Mouse (Mus musculus): ENCODE measurements around the gene Faah. TPM values are rescaled to one million over a fixed set of nuclear protein-coding genes. Genes with fewer than 3 reads are reported as not detected.

Gene Faah
- polyA plus RNA-seq, 1 experiment from 2014 or later: 8.5 TPM

DNA sequence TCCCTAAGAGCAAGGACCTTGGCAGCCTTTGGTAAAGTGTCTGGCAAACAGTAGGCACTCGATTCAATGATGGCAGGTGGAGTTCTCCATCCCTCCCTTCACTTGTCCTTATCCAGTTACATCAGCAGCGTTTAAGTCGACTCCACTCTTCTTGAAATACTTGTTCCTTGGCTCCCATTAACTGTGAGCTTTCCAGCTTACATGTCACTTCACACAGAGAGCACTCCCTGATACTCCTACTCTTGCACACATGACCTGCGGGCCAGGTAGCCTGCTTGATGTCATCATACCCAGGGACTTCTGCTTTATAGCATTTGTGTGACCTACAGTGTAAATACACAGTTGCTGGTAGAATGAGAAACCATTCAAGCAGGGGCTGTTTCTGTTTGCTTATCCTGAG is 21.0 kb downstream of the Faah start:
- Histone ChIP-seq H3K9me3 (replicated peaks) (no peaks in the 10 kb centered on the region), H3K9ac (no peak overlapping the region), H3K27ac (replicated peaks) (no peak overlapping the region), H3K27me3 (no peaks in the 10 kb centered on the region), H3K4me3 (replicated peaks) (no peak overlapping the region), H3K4me1 (no peaks in the 10 kb centered on the region), H3K4me2 (replicated peaks) (no peak overlapping the region), H3K36me3 (no peaks in the 10 kb centered on the region)
- WGBS: 72% methylated on average over 4 of the region's 4 CpGs
- ATAC-seq (ENCODE audit: insufficient number of reproducible peaks, low FRiP score, low TSS enrichment, low read depth): no peak

DNA sequence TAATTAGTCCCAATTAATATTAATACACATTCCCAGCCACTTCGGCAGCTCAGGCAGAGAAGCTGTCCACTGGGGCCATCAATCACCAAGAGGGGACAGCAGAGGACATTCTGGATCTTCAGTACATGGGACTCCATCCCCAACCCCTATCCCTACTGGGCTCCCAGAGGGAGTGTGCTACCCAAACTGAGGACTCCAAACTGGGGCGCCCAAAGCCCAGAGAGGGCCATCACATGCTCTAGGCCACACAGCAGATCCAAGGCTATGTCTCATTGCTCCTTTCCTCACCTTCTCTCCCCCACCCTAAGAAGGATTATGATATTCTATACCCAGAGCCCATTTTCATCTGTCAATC is 22.4 kb downstream of the Faah start:
- 75% methylated on average over 2 of the region's 2 CpGs for WGBS

DNA sequence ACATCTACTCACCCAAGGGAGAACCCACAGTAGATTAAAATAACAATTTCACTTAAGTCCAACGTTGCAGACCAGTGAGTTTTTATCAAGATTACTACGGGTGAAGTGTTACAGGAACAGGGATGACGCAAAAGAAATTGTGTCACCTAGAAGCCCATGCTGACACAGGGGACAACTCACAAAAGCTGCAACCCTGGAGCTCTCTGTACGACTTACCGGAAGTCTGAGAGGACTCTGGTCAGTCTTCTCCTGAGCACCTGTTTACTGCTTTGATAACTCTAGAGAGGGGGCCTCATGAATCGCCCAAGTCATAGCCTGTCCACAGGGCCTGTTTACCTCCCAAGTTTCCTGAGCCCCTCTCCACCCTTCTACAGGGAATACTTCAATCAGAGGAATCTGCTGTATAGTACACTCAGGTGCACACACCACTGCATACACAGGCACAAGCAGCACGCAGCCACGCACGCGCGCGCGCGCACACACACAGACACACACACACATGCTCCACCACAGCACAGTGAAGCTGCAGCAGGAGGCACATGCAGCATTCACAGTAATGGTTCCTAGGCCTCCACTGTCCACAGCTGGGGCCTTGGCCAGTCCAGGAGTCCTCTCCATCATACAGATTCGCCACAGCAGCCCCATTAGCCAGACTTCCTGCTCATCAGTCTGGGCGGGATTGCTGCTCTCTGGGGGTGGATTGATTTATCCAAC is 22.9 kb downstream of the Faah start:
- no peaks in the 10 kb centered on the region for H3K36me3 ChIP-seq
- 85% methylated on average over 16 of the region's 16 CpGs for WGBS
- no peak overlapping the region for H3K4me2 ChIP-seq (replicated peaks)
- H3K9me3 ChIP-seq (replicated peaks): no peaks in the 10 kb centered on the region
- H3K9ac ChIP-seq: no peak overlapping the region
- H3K4me1 ChIP-seq: no peaks in the 10 kb centered on the region
- H3K27ac ChIP-seq (replicated peaks): no peak overlapping the region
- H3K4me3 ChIP-seq (replicated peaks): no peak overlapping the region
- no peak for ATAC-seq (ENCODE audit: insufficient number of reproducible peaks, low FRiP score, low TSS enrichment, low read depth)
- H3K27me3 ChIP-seq: no peaks in the 10 kb centered on the region

More for the DNA sequence above, 22.4 kb downstream of the Faah start:
- no peak for ATAC-seq (ENCODE audit: insufficient number of reproducible peaks, low FRiP score, low TSS enrichment, low read depth)
- Histone ChIP-seq H3K4me1 (no peaks in the 10 kb centered on the region), H3K9me3 (replicated peaks) (no peaks in the 10 kb centered on the region), H3K4me2 (replicated peaks) (no peak overlapping the region), H3K9ac (no peak overlapping the region), H3K27ac (replicated peaks) (no peak overlapping the region), H3K27me3 (no peaks in the 10 kb centered on the region), H3K4me3 (replicated peaks) (no peak overlapping the region), H3K36me3 (no peaks in the 10 kb centered on the region)

DNA sequence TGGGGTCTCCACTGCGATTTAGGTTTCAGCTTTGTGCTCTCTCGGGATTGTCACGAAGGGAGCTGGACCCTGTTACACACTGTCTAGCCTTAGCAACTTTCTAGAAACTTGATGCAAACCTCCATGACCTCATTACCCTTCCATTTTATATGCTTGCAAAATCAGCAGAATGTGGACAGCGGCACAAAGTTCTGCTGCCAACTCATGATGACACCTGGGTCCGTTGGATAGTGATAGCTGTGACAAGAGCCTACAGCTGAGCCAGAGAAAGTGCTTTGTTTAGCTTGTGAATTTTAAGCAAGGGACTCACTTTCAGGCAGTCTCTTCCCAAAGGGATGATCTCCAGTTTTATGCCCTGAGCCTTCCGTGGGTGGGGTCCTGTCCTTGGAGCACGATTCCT is 28.3 kb downstream of the Faah start:
- H3K27ac ChIP-seq (replicated peaks): no peak overlapping the region
- no peaks in the 10 kb centered on the region for H3K9me3 ChIP-seq (replicated peaks)
- no peak overlapping the region for H3K9ac ChIP-seq
- 77% methylated on average over 7 of the region's 7 CpGs for WGBS
- no peaks in the 10 kb centered on the region for H3K36me3 ChIP-seq
- ATAC-seq (ENCODE audit: insufficient number of reproducible peaks, low FRiP score, low TSS enrichment, low read depth): no peak
- H3K4me1 ChIP-seq: peaks cover 2% of the 10 kb centered on the region; the same call in 1 of the 2 replicates
- H3K27me3 ChIP-seq: no peaks in the 10 kb centered on the region
- H3K4me3 ChIP-seq (replicated peaks): no peak overlapping the region
- H3K4me2 ChIP-seq (replicated peaks): no peak overlapping the region

DNA sequence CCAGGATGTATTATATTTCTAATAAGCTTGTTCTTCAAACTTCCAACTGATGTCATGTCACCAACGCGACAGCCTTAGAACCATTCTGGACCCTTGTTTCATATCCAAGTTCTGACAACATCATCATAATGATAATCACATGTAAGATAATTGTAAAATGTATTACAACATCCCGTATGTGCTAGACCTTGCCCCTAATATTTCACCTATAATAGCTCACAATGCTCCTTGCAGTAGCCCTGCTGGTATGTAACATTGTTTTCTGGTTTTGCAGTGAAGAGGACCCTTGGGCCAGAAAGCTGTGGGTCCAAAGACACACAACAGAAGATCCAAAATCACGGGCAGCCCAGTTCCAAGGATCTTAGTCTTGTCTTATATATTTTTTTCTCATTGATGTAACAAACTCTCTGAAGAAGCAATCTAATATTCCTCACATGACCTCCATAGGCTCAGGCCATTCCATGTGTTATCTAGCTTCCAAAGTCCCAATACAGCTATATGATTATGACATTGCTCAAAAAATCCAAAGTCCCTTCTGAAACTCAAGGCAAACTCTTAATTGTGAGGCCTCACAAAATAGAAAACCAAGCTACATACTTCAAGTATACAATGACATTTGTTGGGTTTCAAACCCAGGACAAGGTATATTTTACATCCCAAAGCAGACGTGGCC is 29.7 kb downstream of the Faah start:
- Histone ChIP-seq H3K27me3 (peaks cover 10% of the 10 kb centered on the region), H3K9me3 (replicated peaks) (no peaks in the 10 kb centered on the region), H3K4me2 (replicated peaks) (no peak overlapping the region), H3K36me3 (no peaks in the 10 kb centered on the region), H3K4me1 (peaks cover 5% of the 10 kb centered on the region; the same call in 1 of the 2 replicates), H3K4me3 (replicated peaks) (no peak overlapping the region), H3K9ac (no peak overlapping the region), H3K27ac (replicated peaks) (no peak overlapping the region)
- ATAC-seq (ENCODE audit: insufficient number of reproducible peaks, low FRiP score, low TSS enrichment, low read depth): no peak
- WGBS: 71% methylated on average over 5 of the region's 5 CpGs

DNA sequence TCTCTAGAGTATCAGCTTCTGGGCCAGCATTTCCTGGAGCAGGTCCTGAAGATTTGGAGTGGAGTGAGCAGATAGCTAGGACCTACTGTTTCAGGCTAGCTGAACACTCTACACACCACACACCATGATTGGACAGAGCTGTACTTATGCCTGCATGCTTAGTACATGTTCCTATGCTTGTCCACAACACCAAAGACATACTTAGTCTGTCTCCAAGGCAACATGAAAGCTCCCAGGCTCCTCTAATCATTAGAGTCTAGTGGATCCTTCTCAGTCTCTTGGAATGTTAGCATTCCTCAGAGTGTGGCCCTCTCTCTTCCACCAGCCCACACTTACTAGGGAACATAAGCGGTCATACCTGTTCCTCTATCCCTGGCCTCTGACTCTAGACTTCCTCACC is 30.3 kb downstream of the Faah start:
- no peak for ATAC-seq (ENCODE audit: insufficient number of reproducible peaks, low FRiP score, low TSS enrichment, low read depth)

DNA sequence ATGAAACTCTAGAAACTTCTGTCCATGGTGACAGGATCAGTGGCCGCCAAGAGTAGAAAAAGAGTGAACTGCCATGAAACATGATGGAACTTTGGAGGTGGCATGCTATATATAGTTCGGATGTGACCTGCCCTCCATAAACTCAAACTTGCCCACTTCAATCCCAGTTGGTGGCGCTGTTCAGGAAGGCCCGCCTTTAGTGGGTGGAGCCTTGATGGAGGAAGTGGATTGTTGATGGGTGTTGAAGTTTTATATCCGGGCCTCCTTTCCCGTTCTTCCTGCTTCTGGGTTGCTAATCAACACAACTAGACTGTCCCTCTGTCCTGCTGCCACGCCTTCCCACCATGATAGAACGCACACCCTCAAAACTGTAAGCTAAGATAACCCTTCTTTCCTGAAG is 32.8 kb downstream of the Faah start:
- Histone ChIP-seq H3K4me3 (replicated peaks) (no peak overlapping the region), H3K4me2 (replicated peaks) (no peak overlapping the region), H3K9ac (no peak overlapping the region), H3K9me3 (replicated peaks) (no peaks in the 10 kb centered on the region), H3K36me3 (no peaks in the 10 kb centered on the region), H3K4me1 (peaks cover 5% of the 10 kb centered on the region; the same call in 1 of the 2 replicates), H3K27me3 (peaks cover 29% of the 10 kb centered on the region), H3K27ac (replicated peaks) (no peak overlapping the region)
- WGBS: 36% methylated on average over 8 of the region's 8 CpGs
- ATAC-seq (ENCODE audit: insufficient number of reproducible peaks, low FRiP score, low TSS enrichment, low read depth): no peak

More for the DNA sequence above, 30.3 kb downstream of the Faah start:
- H3K27me3 ChIP-seq: peaks cover 10% of the 10 kb centered on the region
- no peaks in the 10 kb centered on the region for H3K36me3 ChIP-seq
- H3K27ac ChIP-seq (replicated peaks): no peak overlapping the region
- H3K9me3 ChIP-seq (replicated peaks): no peaks in the 10 kb centered on the region
- WGBS: 90% methylated on average over 1 of the region's 1 CpGs
- H3K4me1 ChIP-seq: peaks cover 5% of the 10 kb centered on the region; the same call in 1 of the 2 replicates
- H3K9ac ChIP-seq: no peak overlapping the region
- no peak overlapping the region for H3K4me3 ChIP-seq (replicated peaks)
- no peak overlapping the region for H3K4me2 ChIP-seq (replicated peaks)

DNA sequence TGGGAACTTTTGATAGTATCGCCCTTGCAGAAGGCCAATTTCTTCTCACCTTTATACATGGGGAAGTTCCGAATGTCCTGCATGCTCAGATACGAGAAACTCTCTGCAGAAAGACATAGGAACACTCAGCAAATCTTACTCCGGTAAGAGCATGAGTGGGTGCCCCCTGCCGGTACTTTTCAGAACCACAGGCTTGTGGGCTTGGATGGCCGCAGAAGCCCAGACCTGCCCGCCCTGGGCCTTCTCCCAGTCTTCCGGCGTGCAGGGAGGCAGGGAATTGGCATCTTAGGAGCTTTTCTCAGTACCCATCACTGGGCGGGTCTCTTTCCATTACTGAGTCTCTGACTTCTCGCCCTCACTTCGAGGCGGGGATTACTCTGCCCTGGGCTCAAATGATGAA is 33.6 kb downstream of the Faah start:
- Histone ChIP-seq H3K4me1 (peaks cover 11% of the 10 kb centered on the region), H3K9me3 (replicated peaks) (no peaks in the 10 kb centered on the region), H3K27ac (replicated peaks) (no peak overlapping the region), H3K9ac (no peak overlapping the region), H3K27me3 (peaks cover 38% of the 10 kb centered on the region), H3K4me3 (replicated peaks) (no peak overlapping the region), H3K4me2 (replicated peaks) (peak overlapping the region; percentile 10; the same call in 1 of the 2 replicates), H3K36me3 (no peaks in the 10 kb centered on the region)
- ATAC-seq (ENCODE audit: insufficient number of reproducible peaks, low FRiP score, low TSS enrichment, low read depth): no peak
- WGBS: 1% methylated on average over 13 of the region's 13 CpGs

DNA sequence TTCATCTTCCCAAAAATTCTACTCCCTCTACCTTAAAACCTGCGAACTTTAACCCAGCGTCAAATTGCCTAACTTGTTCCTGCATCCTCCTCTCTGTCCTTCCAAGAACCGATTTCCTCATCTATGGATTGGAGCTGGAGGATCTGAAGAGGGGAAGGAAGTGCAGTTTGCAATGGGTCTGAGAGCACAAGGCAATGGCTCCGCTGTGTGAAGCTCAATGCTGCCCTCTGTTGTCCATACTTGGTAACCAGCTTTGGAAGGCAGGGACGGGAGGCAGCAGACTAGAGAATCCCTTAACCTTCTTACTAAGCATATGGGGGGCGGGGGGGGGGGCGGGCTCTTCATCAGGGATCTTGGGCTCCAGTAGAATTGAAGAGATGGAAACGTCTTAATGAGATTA is 37.0 kb downstream of the Faah start:
- no peaks in the 10 kb centered on the region for H3K9me3 ChIP-seq (replicated peaks)
- ATAC-seq (ENCODE audit: insufficient number of reproducible peaks, low FRiP score, low TSS enrichment, low read depth): no peak

DNA sequence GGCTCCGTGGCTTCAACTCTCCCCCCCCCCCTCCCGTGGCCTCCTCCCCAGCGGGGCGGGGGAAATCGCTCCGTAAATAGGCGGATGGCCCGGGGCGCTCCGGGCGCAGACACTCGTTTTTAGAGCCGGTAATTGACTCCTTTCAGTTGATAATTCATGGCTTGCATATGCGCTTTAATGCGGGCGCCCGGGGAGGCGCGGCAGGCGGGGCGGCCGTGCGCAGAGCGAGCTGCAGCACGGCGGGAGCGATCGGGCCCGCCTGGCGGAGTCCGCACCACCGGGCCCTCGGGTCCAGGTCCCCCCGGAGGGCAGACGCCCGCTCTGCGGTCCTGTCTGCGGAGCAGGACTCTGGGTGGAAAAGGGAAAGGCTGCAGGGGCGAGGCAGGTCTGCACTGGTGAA is 38.3 kb downstream of the Faah start:
- Histone ChIP-seq H3K9ac (no peak overlapping the region), H3K9me3 (replicated peaks) (no peaks in the 10 kb centered on the region), H3K4me1 (peaks cover 10% of the 10 kb centered on the region), H3K27ac (replicated peaks) (no peak overlapping the region), H3K27me3 (peaks cover 82% of the 10 kb centered on the region), H3K4me3 (replicated peaks) (peak overlapping the region; percentile 34), H3K4me2 (replicated peaks) (peak overlapping the region; percentile 64), H3K36me3 (no peaks in the 10 kb centered on the region)
- under 1% methylated on average over 39 of the region's 39 CpGs for WGBS
- ATAC-seq (ENCODE audit: insufficient number of reproducible peaks, low FRiP score, low TSS enrichment, low read depth): no peak

More for the DNA sequence above, 37.0 kb downstream of the Faah start:
- H3K36me3 ChIP-seq: no peaks in the 10 kb centered on the region
- H3K27me3 ChIP-seq: peaks cover 72% of the 10 kb centered on the region
- H3K4me1 ChIP-seq: peaks cover 11% of the 10 kb centered on the region
- no peak overlapping the region for H3K27ac ChIP-seq (replicated peaks)
- WGBS: under 1% methylated on average over 8 of the region's 8 CpGs
- H3K4me2 ChIP-seq (replicated peaks): no peak overlapping the region
- H3K9ac ChIP-seq: no peak overlapping the region
- no peak overlapping the region for H3K4me3 ChIP-seq (replicated peaks)

DNA sequence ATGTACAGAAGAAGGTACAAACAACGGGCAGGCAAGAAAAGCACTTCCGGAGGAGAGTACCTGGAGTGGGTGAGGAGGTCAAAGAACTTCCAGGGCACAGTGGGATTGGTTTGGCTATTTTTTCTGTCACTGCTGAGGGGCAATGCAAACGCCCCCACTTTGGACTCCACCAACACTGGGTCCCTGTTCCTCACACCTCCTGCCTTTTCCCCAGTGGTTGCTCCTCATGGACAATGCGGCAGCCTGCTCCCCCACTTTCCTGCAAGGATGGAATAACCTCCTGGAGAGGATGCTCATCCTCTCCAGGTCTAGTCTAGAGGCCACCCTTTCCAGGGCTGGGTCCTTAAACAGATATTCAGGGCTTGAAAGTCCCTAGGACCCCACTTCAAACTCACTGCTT is 38.8 kb downstream of the Faah start:
- WGBS: 9% methylated on average over 4 of the region's 4 CpGs
- no peaks in the 10 kb centered on the region for H3K9me3 ChIP-seq (replicated peaks)
- no peak overlapping the region for H3K9ac ChIP-seq
- ATAC-seq (ENCODE audit: insufficient number of reproducible peaks, low FRiP score, low TSS enrichment, low read depth): no peak
- H3K27ac ChIP-seq (replicated peaks): no peak overlapping the region
- H3K27me3 ChIP-seq: peaks cover 86% of the 10 kb centered on the region
- H3K4me3 ChIP-seq (replicated peaks): no peak overlapping the region
- H3K4me1 ChIP-seq: peaks cover 6% of the 10 kb centered on the region
- peak overlapping the region; percentile 64 for H3K4me2 ChIP-seq (replicated peaks)
- no peaks in the 10 kb centered on the region for H3K36me3 ChIP-seq

DNA sequence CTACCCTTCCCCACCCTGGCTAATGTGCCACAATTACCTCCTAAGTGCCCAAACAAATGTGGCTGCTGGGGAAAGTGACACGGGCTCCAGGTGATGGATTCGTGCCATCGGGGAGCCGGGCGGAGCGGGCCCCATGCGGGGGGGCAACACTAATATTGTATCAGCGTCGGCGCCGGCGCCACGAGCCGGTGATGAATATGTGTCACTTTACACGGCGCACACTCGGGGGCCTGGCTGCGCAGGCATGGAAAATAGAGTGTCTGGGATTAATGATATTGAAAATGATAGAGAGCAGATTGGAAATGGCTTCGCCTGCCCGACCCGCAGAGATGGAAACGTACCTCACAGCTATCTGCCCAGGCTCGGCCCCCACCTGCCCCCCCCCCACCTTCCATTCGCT is 45.2 kb downstream of the Faah start:
- Histone ChIP-seq H3K4me1 (no peaks in the 10 kb centered on the region), H3K4me3 (replicated peaks) (no peak overlapping the region), H3K9me3 (replicated peaks) (no peaks in the 10 kb centered on the region), H3K9ac (no peak overlapping the region), H3K27ac (replicated peaks) (no peak overlapping the region), H3K36me3 (no peaks in the 10 kb centered on the region), H3K27me3 (peaks cover 88% of the 10 kb centered on the region), H3K4me2 (replicated peaks) (no peak overlapping the region)
- 61% methylated on average over 24 of the region's 24 CpGs for WGBS
- no peak for ATAC-seq (ENCODE audit: insufficient number of reproducible peaks, low FRiP score, low TSS enrichment, low read depth)
